Mouse (Mus musculus): ENCODE measurements at regions not wholly inside any gene's neighbourhood (a gene's known extent, or its start where the extent isn't known, plus 50 kb on each side); places are given as distances from the start of the nearest gene placed in this dataset.

GRCm38 (mm10) chr13:94619511-94619910 lies 169.2 kb upstream of the Tbca start:
- H3K27ac ChIP-seq (ENCODE audit: low read length), result no peak overlapping the region
- H3K9ac ChIP-seq (replicated peaks; ENCODE audit: low read depth), result no peak overlapping the region
- no peaks in the 10 kb centered on the region for H3K4me1 ChIP-seq (ENCODE audit: insufficient read depth, low read depth, low read length)
- no peak for DNase-seq (ENCODE audit: low spot score)
- no peak overlapping the region for H3K4me3 ChIP-seq (ENCODE audit: low read depth, low read length)
- no peaks in the 10 kb centered on the region for H3K36me3 ChIP-seq (ENCODE audit: insufficient read depth, low read length)
- H3K4me2 ChIP-seq (replicated peaks; ENCODE audit: low read depth, low read length), result no peak overlapping the region
- no peaks in the 10 kb centered on the region for H3K9me3 ChIP-seq (ENCODE audit: low read length)
- H3K27me3 ChIP-seq (replicated peaks; ENCODE audit: insufficient read depth, low read length), result no peaks in the 10 kb centered on the region
- no peak for TF ChIP-seq EP300 (IDR thresholded peaks at IDR 0.05)
- no peak for TF ChIP-seq CTCF (IDR thresholded peaks at IDR 0.05)
- ATAC-seq, result no peak
- WGBS, result 75% methylated on average over 4 of the region's 4 CpGs

GRCm38 (mm10) chr13:94630055-94630454 lies 158.7 kb upstream of the Tbca start:
- no peak for DNase-seq (ENCODE audit: low spot score)
- WGBS, result 78% methylated on average over 1 of the region's 1 CpGs
- Histone ChIP-seq H3K27ac (ENCODE audit: low read length) (no peak overlapping the region), H3K4me2 (replicated peaks; ENCODE audit: low read depth, low read length) (no peak overlapping the region), H3K27me3 (replicated peaks; ENCODE audit: insufficient read depth, low read length) (no peaks in the 10 kb centered on the region), H3K4me1 (ENCODE audit: insufficient read depth, low read depth, low read length) (no peaks in the 10 kb centered on the region), H3K36me3 (ENCODE audit: insufficient read depth, low read length) (no peaks in the 10 kb centered on the region), H3K4me3 (ENCODE audit: low read depth, low read length) (no peak overlapping the region), H3K9me3 (ENCODE audit: low read length) (no peaks in the 10 kb centered on the region), H3K9ac (replicated peaks; ENCODE audit: low read depth) (no peak overlapping the region)
- no peak for ATAC-seq
- TF ChIP-seq CTCF (IDR thresholded peaks at IDR 0.05) (no peak), EP300 (IDR thresholded peaks at IDR 0.05) (no peak)

- H3K9ac ChIP-seq (replicated peaks; ENCODE audit: low read depth), result no peak overlapping the region
Measured at GRCm38 (mm10) chr13:94630685-94631084, 158.0 kb upstream of the Tbca start.

GRCm38 (mm10) chr13:94632730-94633129 lies 156.0 kb upstream of the Tbca start:
- H3K4me1 ChIP-seq (ENCODE audit: insufficient read depth, low read depth, low read length), result no peaks in the 10 kb centered on the region
- no peak overlapping the region for H3K27ac ChIP-seq (ENCODE audit: low read length)
- DNase-seq (ENCODE audit: low spot score) (no peak), ATAC-seq (no peak)
- no peak for TF ChIP-seq EP300 (IDR thresholded peaks at IDR 0.05)
- TF ChIP-seq CTCF (IDR thresholded peaks at IDR 0.05), result no peak
- no peak overlapping the region for H3K9ac ChIP-seq (replicated peaks; ENCODE audit: low read depth)
- H3K36me3 ChIP-seq (ENCODE audit: insufficient read depth, low read length), result no peaks in the 10 kb centered on the region
- whole genome bisulfite sequencing, result 43% methylated on average over 5 of the region's 5 CpGs
- no peaks in the 10 kb centered on the region for H3K9me3 ChIP-seq (ENCODE audit: low read length)
- no peak overlapping the region for H3K4me3 ChIP-seq (ENCODE audit: low read depth, low read length)
- no peak overlapping the region for H3K4me2 ChIP-seq (replicated peaks; ENCODE audit: low read depth, low read length)
- no peaks in the 10 kb centered on the region for H3K27me3 ChIP-seq (replicated peaks; ENCODE audit: insufficient read depth, low read length)

More at GRCm38 (mm10) chr13:94630685-94631084, 158.0 kb upstream of the Tbca start:
- no peaks in the 10 kb centered on the region for H3K9me3 ChIP-seq (ENCODE audit: low read length)
- ATAC-seq (no peak), DNase-seq (ENCODE audit: low spot score) (no peak)
- H3K27ac ChIP-seq (ENCODE audit: low read length), result no peak overlapping the region
- TF ChIP-seq CTCF (IDR thresholded peaks at IDR 0.05) (no peak), EP300 (IDR thresholded peaks at IDR 0.05) (no peak)
- H3K36me3 ChIP-seq (ENCODE audit: insufficient read depth, low read length), result no peaks in the 10 kb centered on the region
- no peaks in the 10 kb centered on the region for H3K27me3 ChIP-seq (replicated peaks; ENCODE audit: insufficient read depth, low read length)
- no peak overlapping the region for H3K4me3 ChIP-seq (ENCODE audit: low read depth, low read length)
- H3K4me2 ChIP-seq (replicated peaks; ENCODE audit: low read depth, low read length), result no peak overlapping the region
- H3K4me1 ChIP-seq (ENCODE audit: insufficient read depth, low read depth, low read length), result no peaks in the 10 kb centered on the region
- WGBS, result 91% methylated on average over 6 of the region's 6 CpGs

- no peak for ATAC-seq
- WGBS, result 60% methylated on average over 5 of the region's 5 CpGs
- Histone ChIP-seq H3K4me2 (replicated peaks; ENCODE audit: low read depth, low read length) (no peak overlapping the region), H3K9ac (replicated peaks; ENCODE audit: low read depth) (no peak overlapping the region), H3K27me3 (replicated peaks; ENCODE audit: insufficient read depth, low read length) (no peaks in the 10 kb centered on the region), H3K9me3 (ENCODE audit: low read length) (no peaks in the 10 kb centered on the region), H3K27ac (ENCODE audit: low read length) (no peak overlapping the region), H3K4me1 (ENCODE audit: insufficient read depth, low read depth, low read length) (no peaks in the 10 kb centered on the region), H3K4me3 (ENCODE audit: low read depth, low read length) (no peak overlapping the region), H3K36me3 (ENCODE audit: insufficient read depth, low read length) (no peaks in the 10 kb centered on the region)
- TF ChIP-seq EP300 (IDR thresholded peaks at IDR 0.05) (no peak), CTCF (IDR thresholded peaks at IDR 0.05) (no peak)
- DNase-seq (ENCODE audit: low spot score), result no peak
Measured at GRCm38 (mm10) chr13:94640336-94640735, 148.4 kb upstream of the Tbca start.

GRCm38 (mm10) chr13:94645241-94646206 lies 143.2 kb upstream of the Tbca start:
- TF ChIP-seq EP300 (IDR thresholded peaks at IDR 0.05), result no peak
- no peak for TF ChIP-seq CTCF (IDR thresholded peaks at IDR 0.05)
- DNase-seq (ENCODE audit: low spot score) (no peak), ATAC-seq (no peak)
- H3K4me2 ChIP-seq (replicated peaks; ENCODE audit: low read depth, low read length), result no peak overlapping the region
- H3K4me1 ChIP-seq (ENCODE audit: insufficient read depth, low read depth, low read length), result no peaks in the 10 kb centered on the region
- H3K27ac ChIP-seq (ENCODE audit: low read length), result no peak overlapping the region
- no peak overlapping the region for H3K4me3 ChIP-seq (ENCODE audit: low read depth, low read length)
- no peaks in the 10 kb centered on the region for H3K36me3 ChIP-seq (ENCODE audit: insufficient read depth, low read length)
- WGBS, result 74% methylated on average over 19 of the region's 19 CpGs
- H3K27me3 ChIP-seq (replicated peaks; ENCODE audit: insufficient read depth, low read length), result no peaks in the 10 kb centered on the region
- H3K9me3 ChIP-seq (ENCODE audit: low read length), result no peaks in the 10 kb centered on the region
- H3K9ac ChIP-seq (replicated peaks; ENCODE audit: low read depth), result no peak overlapping the region
